Mouse (Mus musculus): ENCODE measurements around the gene Nap1l4.

Gene Nap1l4

DNA sequence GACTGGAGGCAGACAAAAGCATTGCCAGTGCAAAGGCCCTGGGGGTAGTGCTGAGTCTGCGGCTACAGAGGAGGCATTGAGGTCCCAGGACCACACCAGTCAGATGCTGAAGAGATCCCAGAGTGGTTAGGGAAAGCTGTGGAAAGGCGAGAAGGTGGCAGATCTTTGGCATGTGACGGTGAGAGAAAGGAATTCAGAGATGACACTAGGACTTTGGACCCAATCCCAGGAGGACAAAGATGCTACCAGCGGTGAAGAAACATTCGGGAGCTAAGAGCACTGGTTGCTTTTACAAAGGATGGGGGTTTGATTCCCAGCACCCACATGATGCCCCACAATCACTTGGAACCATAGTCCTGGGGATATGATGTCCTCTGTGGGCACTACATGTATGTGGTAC lies 71.1 kb downstream of the Nap1l4 start:
- no peak for DNase-seq (ENCODE audit: low spot score in 2 of 2)

DNA sequence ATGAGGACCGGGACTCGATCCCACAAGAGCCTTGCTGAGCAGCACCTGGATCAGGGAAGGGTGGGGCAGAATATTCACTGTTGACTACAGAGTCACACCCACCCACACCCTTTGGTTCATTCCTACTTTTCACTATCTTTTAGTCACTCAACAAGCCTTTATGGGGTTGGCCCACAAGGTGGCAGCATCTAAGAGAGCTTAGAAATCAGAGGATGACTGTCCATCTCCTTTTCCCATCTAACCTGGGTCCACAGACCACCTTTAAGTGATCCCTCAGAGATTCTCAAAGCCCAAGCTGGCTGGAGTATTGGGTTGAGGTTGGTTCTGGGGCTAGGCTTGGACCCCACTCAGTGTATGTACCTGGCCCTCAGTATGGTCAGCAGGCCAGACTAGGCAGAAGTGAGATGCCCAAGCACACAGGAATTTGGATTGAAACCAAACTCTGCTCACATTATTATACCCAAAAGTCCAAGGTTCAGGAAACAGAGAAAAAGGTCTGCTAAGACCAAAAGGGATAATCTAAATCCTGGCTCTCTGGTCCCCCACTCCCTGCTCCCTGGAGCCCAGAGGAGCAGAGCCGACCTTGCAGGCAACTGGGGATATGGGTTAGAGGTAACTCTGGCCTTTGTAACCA lies 72.1 kb downstream of the Nap1l4 start:
- no peak for DNase-seq (ENCODE audit: low spot score in 2 of 2)

DNA sequence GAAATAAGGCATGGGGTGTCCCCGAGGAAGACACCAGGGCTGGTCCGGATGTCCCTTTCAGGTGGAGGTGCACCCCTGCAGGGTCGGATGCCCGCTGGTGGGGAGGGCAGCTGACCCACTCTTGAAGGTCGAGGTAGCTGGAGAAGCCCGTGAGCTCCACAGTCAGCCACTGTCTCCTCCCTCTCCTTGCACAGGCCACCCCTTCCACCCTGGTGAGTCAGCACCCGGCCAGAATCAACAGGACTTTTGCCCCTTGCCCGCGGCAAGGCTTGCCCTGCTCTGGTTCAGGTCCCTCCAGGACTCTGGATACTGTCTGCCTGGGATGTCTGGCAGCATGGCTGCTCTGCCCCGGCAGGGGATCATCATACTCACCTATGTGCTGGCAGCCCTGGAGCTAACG lies 73.0 kb downstream of the Nap1l4 start:
- DNase-seq (ENCODE audit: low spot score in 2 of 2) = no peak

GRCm38 (mm10) chr7:143474811-143475210 lies 74.1 kb downstream of the Nap1l4 start:
- DNase-seq (ENCODE audit: low spot score in 2 of 2) = no peak

GRCm38 (mm10) chr7:143473347-143474101 lies 75.4 kb downstream of the Nap1l4 start, which contains the start of gene Slc22a18:
TSS of gene Slc22a18 (plus strand) at chr7:143473736.
- no peak for DNase-seq (ENCODE audit: low spot score in 2 of 2)

DNA sequence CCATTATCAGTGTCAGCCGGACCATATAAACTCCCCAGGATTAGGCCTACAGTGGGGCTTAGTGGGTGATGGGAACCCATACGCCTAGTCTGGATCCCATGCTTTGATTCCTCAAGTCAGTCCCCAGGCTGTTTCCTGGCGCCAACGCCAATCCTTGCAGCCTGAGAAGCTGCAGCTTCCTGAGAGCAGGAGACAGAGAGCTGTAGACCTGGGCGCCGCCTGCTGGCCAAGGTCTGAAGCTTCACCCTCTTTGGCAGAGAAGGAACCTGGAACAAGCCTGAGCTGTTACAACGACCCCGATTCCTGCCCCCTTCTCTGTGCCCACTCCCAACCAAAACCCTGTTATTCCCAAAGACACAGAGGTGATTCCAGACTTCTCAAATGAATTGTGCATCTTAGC lies 79.0 kb downstream of the Nap1l4 start:
- peak in 1 of 2 experiments; percentile 74 for DNase-seq (ENCODE audit: low spot score in 2 of 2)

- DNase-seq (ENCODE audit: low spot score in 2 of 2) = no peak
Measured at GRCm38 (mm10) chr7:143467714-143468113, 81.2 kb downstream of the Nap1l4 start.

GRCm38 (mm10) chr7:143466099-143466677 lies 82.7 kb downstream of the Nap1l4 start:
- peak; percentile 47 to 76 for DNase-seq (ENCODE audit: low spot score in 2 of 2)

- peak in 1 of 2 experiments; percentile 34 for DNase-seq (ENCODE audit: low spot score in 2 of 2)
Measured at GRCm38 (mm10) chr7:143464811-143465560, 83.9 kb downstream of the Nap1l4 start.

GRCm38 (mm10) chr7:143463865-143464415 lies 85.0 kb downstream of the Nap1l4 start:
- peak in 1 of 2 experiments; percentile 72 for DNase-seq (ENCODE audit: low spot score in 2 of 2)

All from frontal cortex, postnatal 10 days (tissue).